Mouse (Mus musculus) frontal cortex, adult 2 months (tissue): ENCODE measurements around the gene Apmap. TPM values are rescaled to one million over a fixed set of nuclear protein-coding genes. Genes with fewer than 3 reads are reported as not detected.
"Not testable (repeated sequence)": the region's sequence is repeated elsewhere in the genome, so short reads cannot be mapped to it uniquely, and the experiment has no call there.

ENCODE experiments used
- DNase-seq, 2 experiments: peaks; one replicate each; pipeline ENCODE4 v3.0.0; 2022; ENCODE audit warnings: low spot score in 1 of 2; ENCODE audit errors: extremely low spot score in 1 of 2
- polyA plus RNA-seq: library from polyadenylated mRNA; depleted of rRNA; stranded (reverse); fragments of >200 nt; gene quantifications from 2 replicates; pipeline ENCODE4 v1.2.3, GENCODE M21; 2012

Gene Apmap
- polyA plus RNA-seq, 1 experiment = 61.2 TPM

DNA sequence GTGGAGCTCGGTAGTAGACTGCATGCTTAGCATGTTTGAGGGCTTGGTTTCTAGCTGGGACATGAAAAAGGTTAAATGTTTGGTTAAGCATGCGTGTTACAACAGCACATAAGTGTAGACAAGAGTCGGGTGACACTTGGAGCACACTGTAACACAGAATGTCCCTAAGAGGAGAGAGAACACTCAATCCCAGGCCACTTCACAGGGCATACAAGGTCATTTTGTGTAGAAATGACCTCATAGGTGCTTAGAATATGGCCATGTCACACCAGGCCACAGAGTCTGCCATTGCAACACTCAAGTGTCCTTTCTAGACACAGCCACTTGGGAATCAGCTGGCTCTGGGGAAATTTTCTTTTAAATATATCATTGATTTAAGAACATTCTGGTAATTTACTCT lies 15.6 kb upstream of the Apmap start:
- no peak for DNase-seq

- no peak for DNase-seq
These were observed 13.3 kb upstream of the Apmap start for GRCm38 (mm10) chr2:150621698-150622097.

DNA sequence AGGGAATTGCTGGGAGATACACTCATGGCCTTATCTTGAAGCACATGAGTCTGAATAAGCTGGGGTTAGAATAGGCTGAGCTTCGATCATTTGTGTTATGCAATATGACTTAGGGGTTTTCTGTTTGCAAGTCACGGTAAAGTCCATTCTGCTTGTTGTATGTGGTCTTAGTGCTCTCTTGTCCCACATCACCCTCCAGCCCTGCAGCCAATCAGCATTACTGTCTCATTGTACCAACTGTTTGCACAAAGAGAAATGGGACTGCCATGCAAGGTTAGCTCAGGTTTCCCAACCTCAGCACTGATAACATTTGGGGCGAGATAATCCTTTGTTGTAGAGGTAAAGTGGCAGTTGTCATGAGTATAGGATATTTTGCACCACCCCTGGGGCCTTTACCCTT lies 1.7 kb upstream of the Apmap start:
- no peak for DNase-seq

- DNase-seq = peak; percentile 69 to 95
These were observed 649 bp upstream of the Apmap start for GRCm38 (mm10) chr2:150608872-150609560.

GRCm38 (mm10) chr2:150607086-150607485 lies 1.3 kb downstream of the Apmap start:
- no peak for DNase-seq

- DNase-seq = no peak
These were observed 3.6 kb downstream of the Apmap start for GRCm38 (mm10) chr2:150604802-150605201.

- no peak for DNase-seq
These were observed 6.2 kb downstream of the Apmap start for GRCm38 (mm10) chr2:150602166-150602565.

DNA sequence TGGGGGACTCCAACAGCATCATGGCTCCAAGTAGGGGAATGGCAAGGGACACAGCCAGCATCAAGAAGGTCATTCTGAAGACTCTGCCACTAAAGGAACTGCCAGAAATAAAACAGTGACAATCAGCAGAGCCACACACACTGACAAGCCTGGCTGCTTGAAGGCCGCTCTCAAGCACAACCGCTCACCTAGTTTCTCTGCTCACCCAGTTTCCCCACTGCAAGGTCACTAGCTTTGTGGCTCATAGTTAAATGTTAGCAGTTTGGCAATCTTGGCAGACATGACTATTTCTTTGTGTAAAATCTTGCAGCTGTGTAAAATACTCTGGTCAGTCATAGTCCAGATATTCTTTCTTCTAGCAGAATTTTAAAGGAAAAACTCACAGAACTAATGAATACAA lies 8.1 kb downstream of the Apmap start:
- no peak for DNase-seq

- no peak for DNase-seq
These were observed 12.8 kb downstream of the Apmap start for GRCm38 (mm10) chr2:150595411-150596190.

DNA sequence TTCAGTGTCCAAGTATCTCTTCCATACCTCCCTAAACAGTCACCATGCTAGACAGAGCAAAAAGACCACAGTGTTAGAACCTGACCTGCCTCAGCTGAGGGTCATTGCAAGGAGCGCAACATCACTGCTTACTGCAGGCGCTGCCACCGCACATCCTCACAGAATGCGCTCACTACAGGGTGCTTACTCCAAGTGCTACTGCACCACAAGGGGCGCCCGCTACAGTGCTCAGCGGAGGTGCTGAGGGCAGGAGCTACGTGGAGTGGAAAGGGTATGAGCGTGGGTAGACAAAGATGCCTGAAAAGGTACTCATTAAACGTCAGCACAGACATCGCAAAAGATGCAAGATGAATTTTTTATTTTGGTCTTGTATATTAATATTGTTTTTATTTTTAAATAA lies 19.3 kb downstream of the Apmap start:
- DNase-seq = no peak

GRCm38 (mm10) chr2:150579628-150580027 lies 28.7 kb downstream of the Apmap start:
- no peak for DNase-seq

DNA sequence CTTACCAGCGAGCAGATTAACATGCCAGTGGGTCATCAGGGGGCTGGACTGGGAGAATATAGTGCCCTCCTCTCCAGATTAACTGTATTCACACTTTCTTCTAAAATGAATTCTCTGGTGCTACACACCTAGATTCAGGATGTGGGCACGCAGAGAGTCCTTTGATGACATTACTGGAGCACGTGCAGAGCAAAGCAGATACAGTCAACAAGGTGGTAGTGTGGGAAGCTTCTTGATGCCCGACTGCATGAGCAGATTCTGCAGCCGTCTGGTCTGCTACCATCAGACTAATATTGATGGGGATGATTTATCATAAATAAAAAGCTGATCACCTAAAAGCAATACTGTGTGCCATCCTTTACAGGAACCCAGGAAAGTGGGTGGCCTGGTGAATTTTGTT lies 29.8 kb downstream of the Apmap start:
- DNase-seq = no peak

DNA sequence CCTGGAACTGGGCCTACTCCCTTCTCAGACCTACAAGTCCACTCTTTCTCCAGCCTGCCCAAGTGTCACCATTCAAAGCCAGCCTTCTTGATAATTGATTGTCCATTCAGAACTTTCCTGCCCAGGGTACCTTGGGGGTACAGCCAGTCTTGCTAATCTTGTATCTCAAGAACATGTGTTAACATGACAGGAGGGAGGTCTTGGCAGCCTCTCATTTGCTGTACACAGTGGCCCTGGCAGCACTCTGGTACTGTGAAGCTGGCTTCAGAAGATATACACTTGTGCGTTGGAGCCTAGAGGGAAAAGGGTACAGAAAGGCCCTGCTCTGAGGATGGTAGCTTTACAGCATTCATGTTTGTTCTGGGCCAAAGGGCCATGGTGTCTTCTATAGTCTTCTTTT lies 32.1 kb downstream of the Apmap start:
- no peak for DNase-seq

GRCm38 (mm10) chr2:150572463-150572862 lies 35.9 kb downstream of the Apmap start:
- DNase-seq = no peak

GRCm38 (mm10) chr2:150570761-150571160 lies 37.6 kb downstream of the Apmap start:
- no peak for DNase-seq

DNA sequence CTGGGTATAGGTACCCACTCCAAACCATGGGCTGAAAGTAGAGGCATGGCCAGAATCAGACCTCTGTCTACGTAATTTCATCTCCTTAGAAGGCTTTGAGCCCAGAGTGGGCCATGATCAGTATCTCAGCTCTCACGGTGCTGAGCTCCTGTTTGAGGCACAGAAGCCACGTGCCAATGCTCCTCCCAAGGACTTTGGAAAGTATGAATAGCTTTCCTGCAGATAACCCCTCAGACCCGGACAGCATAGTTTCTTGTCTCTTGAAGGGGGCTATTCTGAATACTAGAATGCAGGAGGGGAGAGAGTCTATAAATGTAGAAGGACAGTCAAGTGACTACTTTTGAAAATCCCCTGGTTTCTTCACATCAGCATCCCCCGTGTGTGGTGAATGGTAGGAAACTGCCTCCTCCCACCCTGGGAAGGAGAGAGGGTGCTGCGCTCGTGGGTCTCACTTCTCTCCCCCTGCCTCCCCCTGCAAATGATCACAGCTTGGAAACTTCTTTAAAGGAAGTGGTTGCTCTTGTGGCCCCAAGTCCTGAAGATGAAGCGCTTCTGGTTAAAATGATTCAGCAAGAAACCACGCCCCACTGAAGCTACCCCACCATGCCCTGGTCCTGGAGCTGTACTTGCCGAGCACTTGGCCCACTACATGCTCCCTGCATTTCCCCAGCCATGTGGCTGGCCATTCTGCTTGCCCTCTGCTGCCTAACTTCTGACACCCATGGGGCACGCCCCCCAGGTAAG lies 38.3 kb downstream of the Apmap start, which contains the start of gene Cst7:
Gene Cst7 (plus strand): TSS at position 569 of the 744 bp plus-strand sequence.
- no peak for DNase-seq

- no peak for DNase-seq
These were observed 41.3 kb downstream of the Apmap start for GRCm38 (mm10) chr2:150567051-150567450.

GRCm38 (mm10) chr2:150558568-150558967 lies 49.8 kb downstream of the Apmap start:
- DNase-seq = peak in 1 of 2 experiments; percentile 67

GRCm38 (mm10) chr2:150549576-150549975 lies 58.8 kb downstream of the Apmap start:
- not testable (repeated sequence) for DNase-seq
